Mouse (Mus musculus) CD4-positive, CD25-positive, alpha-beta regulatory T cell, adult 4 months (primary cell): ENCODE measurements around the gene Cdc42bpa. TPM values are rescaled to one million over a fixed set of nuclear protein-coding genes. Genes with fewer than 3 reads are reported as not detected.
"Not testable (repeated sequence)": the region's sequence is repeated elsewhere in the genome, so short reads cannot be mapped to it uniquely, and the experiment has no call there.

Experiments
- ATAC-seq: one replicate; pipeline ENCODE4 v1.8.0; 2017
- polyA plus RNA-seq, 2 experiments: library from polyadenylated mRNA; unstranded; fragments of 100-300 nt; shearing (Covaris generic); gene quantifications; one replicate each; pipeline ENCODE4 v1.2.1; 2017

Gene Cdc42bpa
- polyA plus RNA-seq, 2 experiments from 2014 or later = 0.36 to 0.43 TPM

GRCm38 (mm10) chr1:179960882-179961698 is 818 bp downstream of the Cdc42bpa start:
- no peak for ATAC-seq

GRCm38 (mm10) chr1:179961777-179962176 is 1.5 kb downstream of the Cdc42bpa start:
- no peak for ATAC-seq

GRCm38 (mm10) chr1:179969776-179970428 is 9.6 kb downstream of the Cdc42bpa start:
- ATAC-seq = no peak

- ATAC-seq = no peak
These were observed 14.7 kb downstream of the Cdc42bpa start for GRCm38 (mm10) chr1:179975021-179975420.

- ATAC-seq = no peak
These were observed 15.5 kb downstream of the Cdc42bpa start for GRCm38 (mm10) chr1:179975645-179976275.

GRCm38 (mm10) chr1:179977437-179977836 is 17.2 kb downstream of the Cdc42bpa start:
- no peak for ATAC-seq

GRCm38 (mm10) chr1:179978742-179979141 is 18.5 kb downstream of the Cdc42bpa start:
- no peak for ATAC-seq

- no peak for ATAC-seq
These were observed 21.4 kb downstream of the Cdc42bpa start for GRCm38 (mm10) chr1:179981680-179982079.

- no peak for ATAC-seq
These were observed 21.9 kb downstream of the Cdc42bpa start for GRCm38 (mm10) chr1:179982183-179982582.

GRCm38 (mm10) chr1:179982933-179983332 is 22.7 kb downstream of the Cdc42bpa start:
- no peak for ATAC-seq

- ATAC-seq = no peak
These were observed 23.9 kb downstream of the Cdc42bpa start for GRCm38 (mm10) chr1:179984171-179984570.

GRCm38 (mm10) chr1:179991660-179992235 is 31.5 kb downstream of the Cdc42bpa start:
- no peak for ATAC-seq

- ATAC-seq = no peak
These were observed 32.0 kb downstream of the Cdc42bpa start for GRCm38 (mm10) chr1:179992255-179992654.

GRCm38 (mm10) chr1:180008057-180008456 is 47.8 kb downstream of the Cdc42bpa start:
- ATAC-seq = no peak

GRCm38 (mm10) chr1:180013479-180013878 is 53.2 kb downstream of the Cdc42bpa start:
- no peak for ATAC-seq

GRCm38 (mm10) chr1:180018218-180018617 is 57.9 kb downstream of the Cdc42bpa start:
- ATAC-seq = no peak

- ATAC-seq = no peak
These were observed 61.4 kb downstream of the Cdc42bpa start for GRCm38 (mm10) chr1:180021463-180022296.

- no peak for ATAC-seq
These were observed 63.2 kb downstream of the Cdc42bpa start for GRCm38 (mm10) chr1:180023512-180023911.

GRCm38 (mm10) chr1:180029863-180030262 is 69.6 kb downstream of the Cdc42bpa start:
- not testable (repeated sequence) for ATAC-seq

GRCm38 (mm10) chr1:180030631-180031365 is 70.5 kb downstream of the Cdc42bpa start:
- ATAC-seq = no peak
